ENCODE assay signal across 17 mouse cellular contexts in the genomic region with DNA sequence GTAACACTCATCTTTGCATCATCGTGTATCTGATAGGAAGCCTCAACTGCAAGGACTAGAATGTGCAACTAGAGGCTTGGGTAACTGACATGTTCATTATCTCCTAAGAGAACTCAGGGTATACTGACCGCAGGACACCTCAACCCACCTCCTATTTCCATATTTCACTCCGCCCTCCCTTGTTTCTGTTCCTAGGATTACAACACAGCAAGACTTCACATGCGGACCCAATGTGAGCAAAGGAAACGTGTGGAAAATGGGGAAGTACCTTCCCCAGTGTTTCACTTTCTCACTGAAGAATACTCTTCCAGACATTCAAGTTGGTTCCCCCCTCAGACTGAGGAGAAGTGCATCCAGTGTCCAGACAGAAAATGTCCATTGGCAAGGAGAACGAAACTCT.
"Had no signal": no experiment of that assay in that cellular context is flagged by ENCODE, and none has a peak within 500 bp of the region (broad histone marks: within the 10 kb centered on the region; RNA-seq: fewer than 3 reads in every experiment).

No protein-coding gene starts in this region.

- ATAC-seq: hindbrain, postnatal 0 days; intestine, embryonic 16.5 days; liver, embryonic 12.5 days had no signal

- DNase-seq: gastrocnemius, adult 2 months; gastrocnemius, postnatal 14 days; gastrocnemius, postnatal 36 days; heart, adult 18-20 months; heart, postnatal 10 days; heart, postnatal 4 days; kidney, adult 11 months; kidney, adult 2 months; kidney, adult 9 months; kidney, postnatal 14 days; kidney, postnatal 36 days; layer of hippocampus, adult 9-11 months; layer of hippocampus, postnatal 36 days; left cerebral cortex, postnatal 4 days had no signal
